Mouse (Mus musculus) erythroblast, embryonic 14.5 days (primary cell): ENCODE measurements around the gene Sptbn4. TPM values are rescaled to one million over a fixed set of nuclear protein-coding genes. Genes with fewer than 3 reads are reported as not detected.

Source experiments
- H3K27me3 ChIP-seq: 2 replicates; pipeline ENCODE4 v1.6.1; 2012; ENCODE audit warnings: inconsistent platforms; ENCODE audit not compliant: control insufficient read depth
- H3K36me3 ChIP-seq: 2 replicates; pipeline ENCODE4 v1.6.1; 2012; ENCODE audit warnings: mild to moderate bottlenecking, inconsistent platforms; ENCODE audit not compliant: control insufficient read depth
- H3K4me1 ChIP-seq: 2 replicates; pipeline ENCODE4 v1.6.1; 2012; ENCODE audit warnings: inconsistent platforms; ENCODE audit not compliant: control insufficient read depth
- H3K4me3 ChIP-seq: replicated peaks from 2 replicates; pipeline ENCODE3; 2012; ENCODE audit warnings: moderate library complexity, mild to moderate bottlenecking, inconsistent platforms
- H3K9me3 ChIP-seq: 2 replicates; pipeline ENCODE4 v1.6.1; 2012; ENCODE audit warnings: low read length, inconsistent platforms, mixed read lengths; ENCODE audit not compliant: control insufficient read depth
- GATA1 ChIP-seq: IDR thresholded peaks from 2 replicates; pipeline ENCODE4 v1.6.1; 2012; ENCODE audit warnings: low read length, inconsistent platforms, mixed read lengths
- TAL1 ChIP-seq: IDR thresholded peaks from 3 replicates; pipeline ENCODE4 v1.6.1; 2012; ENCODE audit warnings: low read length, inconsistent platforms, mixed read lengths
- polyA plus RNA-seq: library from polyadenylated mRNA; stranded (reverse); fragments of >175 nt; gene quantifications from 2 replicates; pipeline ENCODE4 v1.2.3, GENCODE M21; 2012

Sptbn4 gene
- polyA plus RNA-seq, 1 experiment, result 0.01 TPM

GRCm38 (mm10) chr7:27309832-27310231 lies 137.7 kb downstream of the Sptbn4 start:
- peaks cover 28% of the 10 kb centered on the region for H3K27me3 ChIP-seq

GRCm38 (mm10) chr7:27308821-27309549 lies 138.5 kb downstream of the Sptbn4 start:
- no peaks in the 10 kb centered on the region for H3K36me3 ChIP-seq
- peaks cover 28% of the 10 kb centered on the region for H3K27me3 ChIP-seq
- peaks cover 3% of the 10 kb centered on the region for H3K9me3 ChIP-seq
- H3K4me1 ChIP-seq, result peaks cover 3% of the 10 kb centered on the region
- H3K4me3 ChIP-seq, result no peak overlapping the region
- no peak for TF ChIP-seq GATA1
- no peak for TF ChIP-seq TAL1

More at GRCm38 (mm10) chr7:27309832-27310231, 137.7 kb downstream of the Sptbn4 start:
- Histone ChIP-seq H3K36me3 (no peaks in the 10 kb centered on the region), H3K9me3 (peaks cover 10% of the 10 kb centered on the region), H3K4me3 (no peak overlapping the region), H3K4me1 (peaks cover 3% of the 10 kb centered on the region)
- TF ChIP-seq GATA1 (no peak), TAL1 (no peak)

- no peaks in the 10 kb centered on the region for H3K9me3 ChIP-seq
- H3K4me1 ChIP-seq, result peaks cover 3% of the 10 kb centered on the region
- TF ChIP-seq TAL1, result no peak
- TF ChIP-seq GATA1, result no peak
- H3K36me3 ChIP-seq, result no peaks in the 10 kb centered on the region
- no peak overlapping the region for H3K4me3 ChIP-seq
- peaks cover 28% of the 10 kb centered on the region for H3K27me3 ChIP-seq
These were observed 139.9 kb downstream of the Sptbn4 start for GRCm38 (mm10) chr7:27307551-27307950.

Other genes with a start within 250 kb of the Sptbn4 start
- 0.12 TPM in 2 replicates for gene Itpkc, start 219.0 kb downstream of the Sptbn4 start, polyA plus RNA-seq
- gene Coq8b, start 214.7 kb downstream of the Sptbn4 start, polyA plus RNA-seq, result 2.7 and 2.8 TPM in 2 replicates
- gene Numbl, start 189.3 kb downstream of the Sptbn4 start, polyA plus RNA-seq, result 0.09 and 0.19 TPM in 2 replicates
- gene Ltbp4, start 110.0 kb downstream of the Sptbn4 start, polyA plus RNA-seq, result 0.01 and 0.03 TPM in 2 replicates
- 13.0 and 15.9 TPM in 2 replicates for gene Shkbp1, start 91.7 kb downstream of the Sptbn4 start, polyA plus RNA-seq
- not detected in 2 replicates for gene Gm20479, start 90.3 kb downstream of the Sptbn4 start, polyA plus RNA-seq
- gene Blvrb, start 292 bp upstream of the Sptbn4 start, polyA plus RNA-seq, result 842 and 917 TPM in 2 replicates
- gene Sertad3, start 26.1 kb upstream of the Sptbn4 start, polyA plus RNA-seq, result 9.6 and 9.9 TPM in 2 replicates
- 17.9 and 18.5 TPM in 2 replicates for gene Sertad1, start 39.2 kb upstream of the Sptbn4 start, polyA plus RNA-seq
- 0.41 TPM in 2 replicates for gene Prx, start 51.6 kb upstream of the Sptbn4 start, polyA plus RNA-seq
- 0.27 and 0.38 TPM in 2 replicates for gene Hipk4, start 75.6 kb upstream of the Sptbn4 start, polyA plus RNA-seq
- 19.1 and 24.1 TPM in 2 replicates for gene Pld3, start 105.5 kb upstream of the Sptbn4 start, polyA plus RNA-seq
- gene 2310022A10Rik, start 105.5 kb upstream of the Sptbn4 start, polyA plus RNA-seq, result 6.6 and 8.3 TPM in 2 replicates
- gene Akt2, start 143.9 kb upstream of the Sptbn4 start, polyA plus RNA-seq, result 4.8 and 5.3 TPM in 2 replicates
- not detected in 2 replicates for gene Ttc9b, start 206.2 kb upstream of the Sptbn4 start, polyA plus RNA-seq
- gene Map3k10, start 226.9 kb upstream of the Sptbn4 start, polyA plus RNA-seq, result 1.8 and 2.0 TPM in 2 replicates
- gene Zfp607b, start 241.7 kb upstream of the Sptbn4 start, polyA plus RNA-seq, result not detected in 2 replicates